Mouse (Mus musculus) kidney, adult 2 months (tissue): ENCODE measurements around the gene Rrad.

Experiments
- CTCF ChIP-seq: fragments of 200-500 bp; conservative IDR thresholded peaks from 2 replicates; pipeline ENCODE4 v1.5.1; 2011; ENCODE audit warnings: low read depth, mild to moderate bottlenecking, control low read depth, low read length, moderate library complexity, mixed read lengths; ENCODE audit not compliant: insufficient read depth, insufficient read length
- POLR2A ChIP-seq: fragments of 200-500 bp; IDR thresholded peaks from one replicate; pipeline ENCODE4 v1.6.1; 2011; ENCODE audit warnings: low read depth, low read length, control low read depth

DNA sequence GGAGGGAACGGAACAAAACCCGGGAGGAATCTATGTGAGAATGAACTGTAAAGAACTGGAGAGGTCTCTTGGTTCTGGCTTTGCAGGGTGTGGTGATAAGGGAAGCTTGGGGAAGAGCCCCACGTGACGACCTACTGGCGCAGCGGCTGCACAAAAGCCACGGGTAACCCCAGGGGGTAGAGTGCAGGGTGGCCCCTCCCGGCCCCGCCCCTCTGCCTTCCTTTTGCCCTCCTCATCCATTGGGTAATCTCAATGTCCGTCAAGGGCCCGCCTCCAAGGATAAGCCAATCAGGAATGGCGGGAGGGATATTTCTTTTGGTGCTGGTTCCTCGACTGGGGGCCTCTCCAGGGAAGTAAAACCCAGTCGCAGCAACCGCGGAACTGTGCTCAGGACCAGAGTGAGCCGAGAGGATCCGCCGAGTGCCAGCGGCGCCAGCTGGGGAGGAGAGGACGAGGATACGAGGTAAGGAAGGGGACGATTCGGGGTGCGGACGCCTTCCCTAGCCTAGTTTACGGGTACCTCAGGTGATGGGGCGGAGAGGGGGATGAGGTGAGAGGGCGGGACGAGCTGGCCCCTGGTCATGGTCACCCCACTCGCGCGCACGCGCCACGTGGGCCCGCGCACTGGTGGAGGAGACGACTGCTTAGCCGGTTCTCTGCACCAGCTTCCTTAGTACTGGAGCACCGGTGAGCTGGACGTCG, 39.8 kb downstream of the Rrad start, which contains the start of gene Pdp2:
- TF ChIP-seq POLR2A, result peak; percentile 38
- no peak for TF ChIP-seq CTCF
